Mouse (Mus musculus) myocyte (in vitro differentiated cells): ENCODE data around the gene Rsad2. TPM values are rescaled to one million over a fixed set of nuclear protein-coding genes. Genes with fewer than 3 reads are reported as not detected.

Experiments
- H3K27me3 ChIP-seq: one replicate; pipeline ENCODE4 v1.6.1; 2011; ENCODE audit not compliant: control insufficient read depth, insufficient read depth, insufficient read length
- H3K36me3 ChIP-seq: one replicate; pipeline ENCODE4 v1.6.1; 2011; ENCODE audit not compliant: control insufficient read depth, insufficient read depth
- H3K4me2 ChIP-seq: one replicate; pipeline ENCODE4 v1.6.1; 2011; ENCODE audit warnings: low read depth, control low read depth
- H3K4me3 ChIP-seq: one replicate; pipeline ENCODE4 v1.5.1; 2011; ENCODE audit warnings: mild to moderate bottlenecking, control low read depth, moderate library complexity
- H3K79me2 ChIP-seq: one replicate; pipeline ENCODE4 v1.6.1; 2011; ENCODE audit not compliant: control insufficient read depth, insufficient read depth
- H3ac ChIP-seq: one replicate; pipeline ENCODE4 v1.6.1; 2011; ENCODE audit not compliant: control insufficient read depth, insufficient read length
- CEBPB ChIP-seq: IDR thresholded peaks from 2 replicates; pipeline ENCODE4 v1.6.1; 2011; ENCODE audit warnings: mild to moderate bottlenecking, moderate library complexity; ENCODE audit not compliant: poor library complexity, insufficient read depth, severe bottlenecking
- E2F4 ChIP-seq: IDR thresholded peaks from one replicate; pipeline ENCODE4 v1.6.1; 2011; ENCODE audit warnings: mild to moderate bottlenecking, control low read depth, moderate library complexity; ENCODE audit not compliant: insufficient read depth
- MAX ChIP-seq: IDR thresholded peaks from one replicate; pipeline ENCODE4 v1.6.1; 2011; ENCODE audit warnings: low read depth, mild to moderate bottlenecking, control low read depth
- MYOD1 ChIP-seq, 3 experiments: IDR thresholded peaks; one replicate each; pipeline ENCODE4 v1.6.1; 2011; ENCODE audit warnings: control low read depth in 2 of 3, low read depth in 2 of 3, mild to moderate bottlenecking in 2 of 3, moderate library complexity in 1 of 3; ENCODE audit not compliant: insufficient read length in 2 of 3, control insufficient read depth in 1 of 3
- MYOG ChIP-seq, 3 experiments: IDR thresholded peaks; one replicate each; pipeline ENCODE4 v1.6.1; 2011; ENCODE audit warnings: control low read depth in 2 of 3, low read depth in 2 of 3, mild to moderate bottlenecking in 2 of 3; ENCODE audit not compliant: insufficient read length in 2 of 3, control insufficient read depth in 1 of 3, insufficient read depth in 1 of 3
- POLR2A ChIP-seq: IDR thresholded peaks from one replicate; pipeline ENCODE4 v1.6.1; 2011; ENCODE audit warnings: low read depth, mild to moderate bottlenecking, control low read depth, moderate library complexity; ENCODE audit not compliant: insufficient read length
- POLR2AphosphoS2 ChIP-seq: IDR thresholded peaks from one replicate; pipeline ENCODE4 v1.6.1; 2011; ENCODE audit warnings: low read depth, control low read depth; ENCODE audit not compliant: insufficient read length
- REST ChIP-seq: IDR thresholded peaks from one replicate; pipeline ENCODE4 v1.6.1; 2011; ENCODE audit warnings: mild to moderate bottlenecking, control low read depth, moderate library complexity; ENCODE audit not compliant: insufficient read depth, insufficient read length
- SRF ChIP-seq: IDR thresholded peaks from one replicate; pipeline ENCODE4 v1.6.1; 2011; ENCODE audit warnings: low read depth; ENCODE audit not compliant: control insufficient read depth, insufficient read length
- TCF12 ChIP-seq: IDR thresholded peaks from one replicate; pipeline ENCODE4 v1.6.1; 2011; ENCODE audit warnings: mild to moderate bottlenecking, control low read depth; ENCODE audit not compliant: poor library complexity, insufficient read depth, severe bottlenecking
- TCF3 ChIP-seq: IDR thresholded peaks from one replicate; pipeline ENCODE4 v1.6.1; 2011; ENCODE audit warnings: low read depth, control low read depth; ENCODE audit not compliant: insufficient read length
- USF1 ChIP-seq: IDR thresholded peaks from one replicate; pipeline ENCODE4 v1.6.1; 2011; ENCODE audit warnings: low read depth, mild to moderate bottlenecking, control low read depth, moderate library complexity
- polyA plus RNA-seq: library from polyadenylated mRNA; unstranded; fragments of >200 nt; fragmentation: generic; extraction: Trizol; gene quantifications from one replicate; pipeline ENCODE4 v1.2.1, GENCODE M21; 2012; ENCODE audit warnings: missing spikeins

Gene Rsad2
- polyA plus RNA-seq, 1 experiment, result 0.05 TPM

DNA sequence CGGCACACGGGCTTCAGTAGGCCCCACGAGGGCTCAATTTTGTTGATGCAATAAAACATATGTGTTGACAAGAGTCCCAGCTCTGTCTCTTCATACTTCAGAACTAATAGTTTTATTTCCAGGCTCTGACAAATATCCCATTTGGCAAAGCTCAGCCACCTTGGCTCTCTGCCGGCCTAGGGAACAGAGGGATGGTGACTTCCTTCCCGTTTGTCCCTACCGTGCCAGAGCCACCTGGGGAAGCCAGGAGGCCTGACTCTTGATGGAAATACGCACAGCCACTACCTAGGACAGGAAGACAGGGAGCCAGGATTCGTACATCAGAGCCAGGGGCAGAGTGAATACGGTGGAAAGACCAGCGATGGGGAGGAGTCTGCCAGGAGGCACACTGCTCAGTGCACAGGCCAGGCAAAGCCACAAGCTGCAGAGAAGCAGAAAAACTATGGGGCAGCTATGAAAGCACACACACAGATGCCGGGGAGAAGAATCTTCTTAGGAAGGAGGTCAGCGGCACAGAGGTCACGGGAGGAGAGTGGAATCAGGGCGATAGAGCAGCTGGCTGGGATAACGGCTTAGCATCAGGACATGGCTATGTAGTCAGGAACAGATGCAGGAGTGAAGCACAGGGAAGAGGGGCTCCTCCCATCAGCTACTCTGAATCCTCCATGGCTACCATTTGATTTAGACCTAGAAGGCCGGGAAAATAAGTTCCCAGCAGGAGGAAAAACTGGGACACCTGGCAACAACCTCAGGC lies 52.7 kb downstream of the Rsad2 start:
- TF ChIP-seq MYOG (IDR thresholded peaks at IDR 0.05; ENCODE audit: control insufficient read depth in 1 of 3, insufficient read depth in 1 of 3, insufficient read length in 2 of 3, low read depth in 2 of 3) (no peak), USF1 (no peak), MYOD1 (IDR thresholded peaks at IDR 0.05; ENCODE audit: control insufficient read depth in 1 of 3, insufficient read length in 2 of 3, low read depth in 2 of 3) (no peak), MAX (no peak), CEBPB (no peak), POLR2A (no peak), E2F4 (no peak), SRF (no peak), POLR2AphosphoS2 (no peak), REST (no peak)
- no peaks in the 10 kb centered on the region for H3K79me2 ChIP-seq
- H3K36me3 ChIP-seq, result no peaks in the 10 kb centered on the region
- H3ac ChIP-seq, result no peak overlapping the region
- H3K4me2 ChIP-seq, result no peak overlapping the region
- no peak overlapping the region for H3K4me3 ChIP-seq
- H3K27me3 ChIP-seq, result no peaks in the 10 kb centered on the region

DNA sequence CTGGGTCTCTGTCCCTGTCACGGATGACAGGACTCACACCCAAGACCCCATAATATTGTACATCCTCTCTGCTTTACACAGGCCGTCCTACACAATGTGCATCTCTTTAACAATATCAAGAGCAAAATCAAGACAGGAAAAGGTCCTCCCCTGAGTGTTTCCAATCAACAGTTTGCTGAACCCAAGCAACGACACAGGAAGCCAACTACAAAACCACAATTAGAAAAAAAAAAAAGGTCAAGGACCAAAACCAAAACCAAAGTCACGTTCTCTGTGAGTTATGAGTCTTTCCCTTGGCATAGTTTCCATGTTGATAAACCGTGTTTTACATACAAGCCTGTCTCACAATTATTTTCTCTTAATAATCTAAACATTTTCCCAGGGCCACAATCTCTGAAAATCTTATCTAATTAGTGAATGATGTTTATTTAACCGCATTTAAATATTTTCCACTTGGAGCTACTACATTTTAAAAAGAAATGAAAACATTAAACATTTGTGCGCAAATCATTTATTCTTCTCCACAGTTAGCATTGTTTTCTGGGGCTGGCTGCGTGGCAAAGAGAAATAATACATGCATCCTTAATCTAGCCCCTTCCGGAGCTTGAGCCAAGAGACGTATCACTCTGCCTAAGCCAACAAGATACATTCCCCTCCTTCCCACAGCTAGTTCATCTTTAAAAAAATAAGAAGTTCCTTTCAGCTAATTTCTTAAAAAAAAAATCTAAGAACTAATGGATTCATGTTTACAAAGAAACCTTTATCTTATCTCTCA lies 54.4 kb downstream of the Rsad2 start:
- H3K27me3 ChIP-seq, result no peaks in the 10 kb centered on the region
- H3K4me2 ChIP-seq, result no peak overlapping the region
- TF ChIP-seq MAX (no peak), TCF12 (no peak), MYOG (IDR thresholded peaks at IDR 0.05; ENCODE audit: control insufficient read depth in 1 of 3, insufficient read depth in 1 of 3, insufficient read length in 2 of 3, low read depth in 2 of 3) (no peak), E2F4 (no peak), POLR2A (no peak), SRF (no peak), TCF3 (no peak), USF1 (no peak), REST (no peak), MYOD1 (IDR thresholded peaks at IDR 0.05; ENCODE audit: control insufficient read depth in 1 of 3, insufficient read length in 2 of 3, low read depth in 2 of 3) (no peak), POLR2AphosphoS2 (no peak), CEBPB (no peak)
- H3K79me2 ChIP-seq, result no peaks in the 10 kb centered on the region
- no peak overlapping the region for H3K4me3 ChIP-seq
- H3K36me3 ChIP-seq, result no peaks in the 10 kb centered on the region
- no peak overlapping the region for H3ac ChIP-seq

DNA sequence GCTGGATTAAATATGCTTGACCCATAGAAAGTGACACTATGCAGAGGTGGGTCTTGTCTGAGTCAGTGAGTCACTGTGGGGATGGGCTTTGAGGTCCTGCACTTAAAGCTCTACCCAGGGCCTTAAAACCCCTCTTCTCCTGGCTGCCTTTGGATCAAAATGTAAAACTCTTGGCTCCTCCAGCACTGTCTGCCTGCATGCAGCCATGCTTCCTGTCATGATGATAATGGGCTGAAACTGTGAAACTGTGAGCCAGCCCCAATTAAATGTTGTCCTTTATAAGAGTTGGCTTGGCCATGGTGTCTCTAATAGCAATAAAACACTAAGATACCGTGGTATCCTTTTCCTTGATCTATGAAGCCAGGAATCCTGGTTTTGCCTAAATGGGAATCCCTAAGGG lies 55.0 kb downstream of the Rsad2 start:
- Histone ChIP-seq H3ac (no peak overlapping the region), H3K4me2 (no peak overlapping the region), H3K36me3 (no peaks in the 10 kb centered on the region), H3K4me3 (no peak overlapping the region), H3K79me2 (no peaks in the 10 kb centered on the region), H3K27me3 (no peaks in the 10 kb centered on the region)
- no peak for TF ChIP-seq SRF
- TF ChIP-seq E2F4, result no peak
- TF ChIP-seq USF1, result no peak
- TF ChIP-seq POLR2A, result no peak
- TF ChIP-seq MYOG (IDR thresholded peaks at IDR 0.05; ENCODE audit: control insufficient read depth in 1 of 3, insufficient read depth in 1 of 3, insufficient read length in 2 of 3, low read depth in 2 of 3), result no peak
- no peak for TF ChIP-seq TCF3
- TF ChIP-seq TCF12, result no peak
- no peak for TF ChIP-seq CEBPB
- TF ChIP-seq MYOD1 (IDR thresholded peaks at IDR 0.05; ENCODE audit: control insufficient read depth in 1 of 3, insufficient read length in 2 of 3, low read depth in 2 of 3), result no peak
- TF ChIP-seq REST, result no peak
- no peak for TF ChIP-seq POLR2AphosphoS2
- TF ChIP-seq MAX, result no peak

DNA sequence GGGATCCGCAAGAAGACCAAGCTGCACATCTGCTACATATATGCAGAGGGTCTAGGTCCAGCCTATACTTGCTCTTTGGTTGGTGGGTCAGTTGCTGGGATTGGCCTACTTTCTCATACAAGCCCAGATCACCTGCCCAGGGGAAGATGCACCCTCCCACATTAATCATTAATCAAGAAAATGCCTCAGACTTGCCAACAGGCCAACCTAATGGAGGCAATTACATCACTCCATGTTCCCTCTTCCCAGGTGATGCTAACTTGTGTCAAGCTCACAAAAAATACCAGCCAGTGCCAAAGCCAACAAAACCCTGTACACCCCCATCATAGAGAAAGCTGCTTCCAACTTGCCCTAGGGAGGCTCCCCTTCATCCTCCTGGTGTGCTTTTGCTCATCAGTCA lies 55.5 kb downstream of the Rsad2 start:
- TF ChIP-seq REST (no peak), MAX (no peak), E2F4 (no peak), TCF12 (no peak), CEBPB (no peak), TCF3 (no peak), MYOG (IDR thresholded peaks at IDR 0.05; ENCODE audit: control insufficient read depth in 1 of 3, insufficient read depth in 1 of 3, insufficient read length in 2 of 3, low read depth in 2 of 3) (no peak)
- Histone ChIP-seq H3K36me3 (no peaks in the 10 kb centered on the region), H3K27me3 (no peaks in the 10 kb centered on the region), H3K79me2 (no peaks in the 10 kb centered on the region), H3ac (no peak overlapping the region), H3K4me3 (no peak overlapping the region), H3K4me2 (no peak overlapping the region)
